Mouse (Mus musculus) embryonic facial prominence, embryonic 12.5 days (tissue): ENCODE measurements at regions not wholly inside any gene's neighbourhood (a gene's known extent, or its start where the extent isn't known, plus 50 kb on each side); places are given as distances from the start of the nearest gene placed in this dataset.

ENCODE experiments used
- ATAC-seq: fragments of 200-750 bp; cut with Nextera tagmentation; 2 replicates; pipeline ENCODE4 v1.8.0; 2017; ENCODE audit not compliant: insufficient number of reproducible peaks, insufficient read depth, low FRiP score, low TSS enrichment
- H3K27ac ChIP-seq: fragments of 300-500 bp; sonication (generic); 2 replicates; pipeline ENCODE4 v1.5.1; 2016; ENCODE audit warnings: mild to moderate bottlenecking
- H3K27me3 ChIP-seq: fragments of 300-500 bp; sonication (generic); 2 replicates; pipeline ENCODE4 v1.6.1; 2016; ENCODE audit warnings: mild to moderate bottlenecking, moderate library complexity
- H3K36me3 ChIP-seq: fragments of 300-500 bp; sonication (generic); 2 replicates; pipeline ENCODE4 v1.6.1; 2016; ENCODE audit warnings: mild to moderate bottlenecking
- H3K4me1 ChIP-seq: fragments of 300-500 bp; sonication (generic); 2 replicates; pipeline ENCODE4 v1.6.1; 2016
- H3K4me2 ChIP-seq: fragments of 300-500 bp; sonication (generic); replicated peaks from 2 replicates; pipeline ENCODE4 v1.6.1; 2016; ENCODE audit warnings: mild to moderate bottlenecking, moderate library complexity
- H3K4me3 ChIP-seq: fragments of 300-500 bp; sonication (generic); 2 replicates; pipeline ENCODE4 v1.5.1; 2016; ENCODE audit warnings: mild to moderate bottlenecking
- H3K9ac ChIP-seq: fragments of 300-500 bp; sonication (generic); 2 replicates; pipeline ENCODE4 v1.6.1; 2016; ENCODE audit warnings: mild to moderate bottlenecking, moderate library complexity
- H3K9me3 ChIP-seq: fragments of 300-500 bp; sonication (generic); 2 replicates; pipeline ENCODE4 v1.6.1; 2016; ENCODE audit warnings: mild to moderate bottlenecking, moderate library complexity
- WGBS: fragments of 180-500 bp; shearing (Covaris S2); methylation state at CpG from one replicate; pipeline ENCODE4 v1.1.7; 2016; 5-methylcytosine and 5-hydroxymethylcytosine counted together

- Histone ChIP-seq H3K4me1 (no peaks in the 10 kb centered on the region), H3K9ac (no peak overlapping the region), H3K9me3 (no peaks in the 10 kb centered on the region), H3K4me3 (no peak overlapping the region), H3K27ac (no peak overlapping the region), H3K27me3 (no peaks in the 10 kb centered on the region), H3K4me2 (no peak overlapping the region), H3K36me3 (no peaks in the 10 kb centered on the region)
- ATAC-seq, result no peak
- WGBS, result 43% methylated on average over 3 of the region's 3 CpGs
Observed at GRCm38 (mm10) chr19:49880241-49880640, 798.2 kb downstream of the Sorcs1 start.

GRCm38 (mm10) chr19:49860761-49861160, 817.7 kb downstream of the Sorcs1 start:
- 81% methylated on average over 7 of the region's 7 CpGs for WGBS

GRCm38 (mm10) chr19:49855481-49856035, 822.9 kb downstream of the Sorcs1 start:
- WGBS, result 29% methylated on average over 9 of the region's 9 CpGs
- H3K27ac ChIP-seq, result no peak overlapping the region

More at GRCm38 (mm10) chr19:49860761-49861160, 817.7 kb downstream of the Sorcs1 start:
- H3K36me3 ChIP-seq, result no peaks in the 10 kb centered on the region
- no peak overlapping the region for H3K27ac ChIP-seq
- no peaks in the 10 kb centered on the region for H3K4me1 ChIP-seq
- no peak for ATAC-seq
- no peak overlapping the region for H3K9ac ChIP-seq
- no peaks in the 10 kb centered on the region for H3K9me3 ChIP-seq
- H3K27me3 ChIP-seq, result no peaks in the 10 kb centered on the region
- no peak overlapping the region for H3K4me2 ChIP-seq
- no peak overlapping the region for H3K4me3 ChIP-seq

GRCm38 (mm10) chr19:49841984-49842383, 836.5 kb downstream of the Sorcs1 start:
- no peak overlapping the region for H3K4me2 ChIP-seq
- no peaks in the 10 kb centered on the region for H3K9me3 ChIP-seq
- no peak for ATAC-seq
- H3K4me1 ChIP-seq, result no peaks in the 10 kb centered on the region
- H3K27me3 ChIP-seq, result no peaks in the 10 kb centered on the region
- 90% methylated on average over 5 of the region's 5 CpGs for WGBS
- H3K9ac ChIP-seq, result no peak overlapping the region
- no peak overlapping the region for H3K27ac ChIP-seq
- no peaks in the 10 kb centered on the region for H3K36me3 ChIP-seq
- no peak overlapping the region for H3K4me3 ChIP-seq

More at GRCm38 (mm10) chr19:49855481-49856035, 822.9 kb downstream of the Sorcs1 start:
- H3K27me3 ChIP-seq, result no peaks in the 10 kb centered on the region
- H3K4me1 ChIP-seq, result no peaks in the 10 kb centered on the region
- peak; percentile 47; the same call in 1 of the 2 replicates for ATAC-seq
- no peak overlapping the region for H3K9ac ChIP-seq
- H3K4me3 ChIP-seq, result no peak overlapping the region
- no peaks in the 10 kb centered on the region for H3K9me3 ChIP-seq
- no peak overlapping the region for H3K4me2 ChIP-seq
- no peaks in the 10 kb centered on the region for H3K36me3 ChIP-seq

- no peak overlapping the region for H3K4me3 ChIP-seq
- no peaks in the 10 kb centered on the region for H3K9me3 ChIP-seq
- H3K27me3 ChIP-seq, result no peaks in the 10 kb centered on the region
- ATAC-seq, result no peak
- no peaks in the 10 kb centered on the region for H3K36me3 ChIP-seq
- H3K9ac ChIP-seq, result no peak overlapping the region
- WGBS, result 47% methylated on average over 2 of the region's 2 CpGs
- H3K4me2 ChIP-seq, result no peak overlapping the region
- H3K27ac ChIP-seq, result no peak overlapping the region
- no peaks in the 10 kb centered on the region for H3K4me1 ChIP-seq
Observed at GRCm38 (mm10) chr19:49839153-49839911, 839.1 kb downstream of the Sorcs1 start.

- H3K36me3 ChIP-seq, result no peaks in the 10 kb centered on the region
- WGBS, result 55% methylated on average over 6 of the region's 6 CpGs
- no peak overlapping the region for H3K9ac ChIP-seq
- ATAC-seq, result no peak
- no peak overlapping the region for H3K4me2 ChIP-seq
- no peaks in the 10 kb centered on the region for H3K27me3 ChIP-seq
- no peaks in the 10 kb centered on the region for H3K9me3 ChIP-seq
- no peak overlapping the region for H3K27ac ChIP-seq
- no peaks in the 10 kb centered on the region for H3K4me1 ChIP-seq
- H3K4me3 ChIP-seq, result no peak overlapping the region
Observed at GRCm38 (mm10) chr19:49830918-49831317, 847.5 kb downstream of the Sorcs1 start.

- no peaks in the 10 kb centered on the region for H3K27me3 ChIP-seq
- H3K4me1 ChIP-seq, result no peaks in the 10 kb centered on the region
- 56% methylated on average over 3 of the region's 3 CpGs for WGBS
- no peak for ATAC-seq
- H3K9me3 ChIP-seq, result no peaks in the 10 kb centered on the region
- H3K4me2 ChIP-seq, result no peak overlapping the region
- H3K9ac ChIP-seq, result no peak overlapping the region
- no peak overlapping the region for H3K4me3 ChIP-seq
- no peaks in the 10 kb centered on the region for H3K36me3 ChIP-seq
- no peak overlapping the region for H3K27ac ChIP-seq
Observed at GRCm38 (mm10) chr19:49805636-49806397, 872.6 kb downstream of the Sorcs1 start.
